29 mouse cellular contexts compared by ENCODE assay signal in genomic region chr4:141456193-141456938, GRCm38 (mm10). TPM values are rescaled to one million over a fixed set of nuclear protein-coding genes. Genes with fewer than 3 reads are reported as not detected.
"Had no signal": no experiment of that assay in that cellular context is flagged by ENCODE, and none has a peak within 500 bp of the region (broad histone marks: within the 10 kb centered on the region; RNA-seq: fewer than 3 reads in every experiment).

No protein-coding gene starts in this region.

- H3K9me3 ChIP-seq: kidney, embryonic 15.5 days; lung, embryonic 15.5 days; midbrain, embryonic 13.5 days; neural tube, embryonic 13.5 days had no signal

- ATAC-seq: midbrain, embryonic 13.5 days; midbrain, embryonic 16.5 days had no signal

- H3K9ac ChIP-seq: kidney, embryonic 15.5 days; liver, embryonic 14.5 days; lung, embryonic 15.5 days; midbrain, embryonic 13.5 days; neural tube, embryonic 13.5 days had no signal

- H3K27me3 ChIP-seq: kidney, embryonic 15.5 days; lung, embryonic 15.5 days; midbrain, embryonic 13.5 days; neural tube, embryonic 13.5 days had no signal

- H3K27ac ChIP-seq: kidney, embryonic 15.5 days; liver, embryonic 14.5 days; lung, embryonic 15.5 days; midbrain, embryonic 13.5 days; neural tube, embryonic 13.5 days had no signal

- H3K4me3 ChIP-seq: kidney, embryonic 15.5 days; lung, embryonic 15.5 days; midbrain, embryonic 13.5 days; myocyte; neural tube, embryonic 13.5 days had no signal

- H3K4me2 ChIP-seq: kidney, embryonic 15.5 days; liver, embryonic 11.5 days; lung, embryonic 15.5 days; midbrain, embryonic 13.5 days; neural tube, embryonic 13.5 days had no signal

- DNase-seq: kidney, adult 11 months; kidney, adult 8-10 months; kidney, postnatal 10 days; kidney, postnatal 36 days; layer of hippocampus, adult 9-11 months; lung, adult 18-20 months; lung, postnatal 14 days; lung, postnatal 4 days; thymus, postnatal 36 days had no signal

RNA-seq across cellular contexts. Expression of gene Srarp, which starts 20.5 kb away (rescaled TPM):
- total RNA-seq: megakaryocyte progenitor cell, adult 5-6 weeks; megakaryocyte-erythroid progenitor cell, adult 5-6 weeks; monocyte, adult 5-6 weeks; neutrophil, adult 5-6 weeks had no signal
- polyA plus RNA-seq: kidney, embryonic 15.5 days; limb, embryonic 11.5 days; limb, embryonic 14.5 days; liver, embryonic 11.5 days; liver, embryonic 14.5 days; lung, embryonic 15.5 days; midbrain, embryonic 13.5 days; myocyte; neural tube, embryonic 13.5 days; small intestine, adult 2 months; spleen, adult 2 months had no signal

RNA-seq across cellular contexts. Expression of gene Hspb7, which starts 35.8 kb away (rescaled TPM):
- total RNA-seq: layer of hippocampus, postnatal 25 days; megakaryocyte progenitor cell, adult 5-6 weeks; megakaryocyte-erythroid progenitor cell, adult 5-6 weeks; monocyte, adult 5-6 weeks; neutrophil, adult 5-6 weeks had no signal
- polyA plus RNA-seq: midbrain, embryonic 13.5 days; midbrain, embryonic 16.5 days; neural tube, embryonic 13.5 days had no signal

RNA-seq across cellular contexts. Expression of gene Clcnkb, which starts 40.6 kb away (rescaled TPM):
- total RNA-seq: layer of hippocampus, postnatal 25 days; left cerebral cortex, adult 18-20 months; left cerebral cortex, postnatal 10 days; megakaryocyte progenitor cell, adult 5-6 weeks; megakaryocyte-erythroid progenitor cell, adult 5-6 weeks; monocyte, adult 5-6 weeks; neutrophil, adult 5-6 weeks had no signal
- polyA plus RNA-seq: limb, embryonic 11.5 days; liver, embryonic 11.5 days; liver, embryonic 14.5 days; lung, embryonic 15.5 days; midbrain, embryonic 13.5 days; midbrain, embryonic 16.5 days; neural tube, embryonic 13.5 days; small intestine, adult 2 months had no signal

RNA-seq across cellular contexts. Expression of gene Clcnka, which starts 57.8 kb away (rescaled TPM):
- total RNA-seq: left cerebral cortex, adult 18-20 months; left cerebral cortex, postnatal 10 days; left cerebral cortex, postnatal 36 days; megakaryocyte progenitor cell, adult 5-6 weeks; megakaryocyte-erythroid progenitor cell, adult 5-6 weeks; monocyte, adult 5-6 weeks; neutrophil, adult 5-6 weeks had no signal
- polyA plus RNA-seq: liver, embryonic 14.5 days; midbrain, embryonic 13.5 days; neural tube, embryonic 13.5 days; small intestine, adult 2 months had no signal
